In the genomic region with DNA sequence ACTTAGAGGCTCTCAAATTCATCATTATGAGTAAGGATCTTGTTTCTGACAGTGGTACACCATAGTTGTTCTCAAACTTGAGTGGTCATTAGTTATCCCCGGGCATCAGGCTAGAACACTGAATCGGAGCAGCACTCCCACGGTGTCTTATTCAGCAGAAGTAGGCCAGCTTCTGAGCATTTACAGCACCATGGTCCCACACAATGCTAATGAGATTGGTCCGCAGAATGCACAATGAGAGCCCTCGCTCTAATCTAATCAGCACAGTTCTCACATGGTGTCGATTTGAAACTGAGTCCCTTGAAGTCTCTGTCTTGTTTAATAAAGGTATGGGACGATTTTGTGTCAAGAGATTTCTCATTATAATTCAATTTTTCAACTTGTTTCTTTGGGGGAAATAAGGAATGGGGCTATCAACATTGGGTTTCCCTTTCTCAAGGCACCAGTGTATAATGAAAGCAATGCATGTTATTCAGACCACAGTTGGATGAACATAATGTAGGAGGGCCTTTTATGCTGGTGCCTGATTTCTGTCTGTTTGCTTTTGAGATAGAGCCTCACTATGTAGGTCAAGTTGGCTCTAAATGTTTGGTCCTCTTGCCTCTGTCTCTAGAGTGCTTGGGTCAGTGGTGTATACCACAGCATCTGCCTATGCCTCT, we compare ENCODE assay signal across 13 mouse cellular contexts.
DNase-seq lines count a peak whose midpoint lies in the region; ATAC-seq lines count a peak whose summit lies in the region.
"Had no signal": no experiment of that assay in that cellular context is flagged by ENCODE, and none has a peak within 500 bp of the region (broad histone marks: within the 10 kb centered on the region; RNA-seq: fewer than 3 reads in every experiment).

No protein-coding gene starts in this region.

- H3K9me3 ChIP-seq in midbrain, embryonic 11.5 days (ENCODE audit: control insufficient read depth, low read length) = no peaks in the 10 kb centered on the region
- no peaks in the 10 kb centered on the region for H3K9me3 ChIP-seq in midbrain, embryonic 10.5 days (replicated peaks)
- no peaks in the 10 kb centered on the region for H3K9me3 ChIP-seq in hindbrain, embryonic 14.5 days (ENCODE audit: control insufficient read depth, low read length)
- H3K9me3 ChIP-seq: limb, embryonic 15.5 days had no signal

- no peak overlapping the region for H3K4me3 ChIP-seq in midbrain, embryonic 11.5 days (ENCODE audit: low read depth, low read length)
- no peak overlapping the region for H3K4me3 ChIP-seq in midbrain, embryonic 10.5 days
- no peak overlapping the region for H3K4me3 ChIP-seq in hindbrain, embryonic 14.5 days (replicated peaks; ENCODE audit: low read length)
- H3K4me3 ChIP-seq: limb, embryonic 15.5 days had no signal

- peak; percentile 77 for ATAC-seq in midbrain, embryonic 11.5 days (ENCODE audit: low FRiP score)
- ATAC-seq in hindbrain, embryonic 14.5 days (ENCODE audit: low FRiP score) = no peak
- ATAC-seq: lung, postnatal 0 days had no signal

- no peak overlapping the region for H3K4me2 ChIP-seq in midbrain, embryonic 11.5 days
- H3K4me2 ChIP-seq in hindbrain, embryonic 14.5 days (replicated peaks) = no peak overlapping the region
- H3K4me2 ChIP-seq: limb, embryonic 15.5 days had no signal

- DNase-seq in cerebellum, adult 11-12 months = peak; percentile 5
- no peak for DNase-seq in cerebellum, adult 8-10 months
- no peak for DNase-seq in midbrain, embryonic 11.5 days (ENCODE audit: low spot score, missing footprints)
- no peak for DNase-seq in midbrain, embryonic 10.5 days (ENCODE audit: low spot score)
- peak; percentile 47 for DNase-seq in hindbrain, embryonic 14.5 days (ENCODE audit: low spot score)
- DNase-seq in retina, postnatal 1 day = peak; percentile 93
- no peak for DNase-seq in adrenal gland, postnatal 36 days
- no peak for DNase-seq in heart, postnatal 25 days (ENCODE audit: low spot score)
- DNase-seq: heart, postnatal 36 days; kidney, adult 9 months; thymus, adult 2 months had no signal

- intact Hi-C loops in heart, postnatal 25 days (cut with DNase I) = no loop called here

- H3K4me1 ChIP-seq in midbrain, embryonic 11.5 days (ENCODE audit: control insufficient read depth, insufficient read depth, low read length) = no peaks in the 10 kb centered on the region
- peaks cover 5% of the 10 kb centered on the region; the same call in 1 of the 2 replicates for H3K4me1 ChIP-seq in midbrain, embryonic 10.5 days
- no peaks in the 10 kb centered on the region for H3K4me1 ChIP-seq in hindbrain, embryonic 14.5 days (replicated peaks; ENCODE audit: control insufficient read depth, insufficient read depth, low read length)
- H3K4me1 ChIP-seq: limb, embryonic 15.5 days had no signal

- no peaks in the 10 kb centered on the region for H3K27me3 ChIP-seq in midbrain, embryonic 11.5 days (ENCODE audit: control insufficient read depth, insufficient read depth, low read length)
- H3K27me3 ChIP-seq in midbrain, embryonic 10.5 days (ENCODE audit: low read depth, poor library complexity, severe bottlenecking) = no peaks in the 10 kb centered on the region
- no peaks in the 10 kb centered on the region for H3K27me3 ChIP-seq in hindbrain, embryonic 14.5 days (ENCODE audit: control insufficient read depth, insufficient read depth, low read length)
- H3K27me3 ChIP-seq: limb, embryonic 15.5 days had no signal

- H3K36me3 ChIP-seq in midbrain, embryonic 11.5 days (ENCODE audit: control insufficient read depth, insufficient read depth, low read length) = no peaks in the 10 kb centered on the region
- no peaks in the 10 kb centered on the region for H3K36me3 ChIP-seq in midbrain, embryonic 10.5 days
- no peaks in the 10 kb centered on the region for H3K36me3 ChIP-seq in hindbrain, embryonic 14.5 days (replicated peaks; ENCODE audit: control insufficient read depth, insufficient read depth)
- H3K36me3 ChIP-seq: limb, embryonic 15.5 days had no signal

- no peak overlapping the region for H3K9ac ChIP-seq in midbrain, embryonic 11.5 days (ENCODE audit: low read length)
- H3K9ac ChIP-seq in hindbrain, embryonic 14.5 days = no peak overlapping the region
- H3K9ac ChIP-seq: limb, embryonic 15.5 days had no signal

- H3K27ac ChIP-seq in midbrain, embryonic 11.5 days (ENCODE audit: low read depth, low read length) = no peak overlapping the region
- no peak overlapping the region for H3K27ac ChIP-seq in midbrain, embryonic 10.5 days (replicated peaks)
- no peak overlapping the region for H3K27ac ChIP-seq in hindbrain, embryonic 14.5 days
- H3K27ac ChIP-seq: limb, embryonic 15.5 days had no signal

- 55% methylated on average over 7 of the region's 7 CpGs for WGBS in midbrain, embryonic 11.5 days
- 59% methylated on average over 7 of the region's 7 CpGs for WGBS in midbrain, embryonic 10.5 days
- 35% methylated on average over 7 of the region's 7 CpGs for WGBS in hindbrain, embryonic 14.5 days

Comparison
In these comparisons a context has a peak if more than half of its experiments do, and no peak if none do; other contexts are left out.
1. DNase-seq: peak in cerebellum, adult 11-12 months (single experiment), hindbrain, embryonic 14.5 days (single experiment) and retina, postnatal 1 day (single experiment); none in cerebellum, adult 8-10 months (single experiment), midbrain, embryonic 11.5 days (single experiment), midbrain, embryonic 10.5 days (single experiment), adrenal gland, postnatal 36 days (0 of 2) and heart, postnatal 25 days (single experiment).